Mouse (Mus musculus): ENCODE measurements around the gene Fam129a.

DNA sequence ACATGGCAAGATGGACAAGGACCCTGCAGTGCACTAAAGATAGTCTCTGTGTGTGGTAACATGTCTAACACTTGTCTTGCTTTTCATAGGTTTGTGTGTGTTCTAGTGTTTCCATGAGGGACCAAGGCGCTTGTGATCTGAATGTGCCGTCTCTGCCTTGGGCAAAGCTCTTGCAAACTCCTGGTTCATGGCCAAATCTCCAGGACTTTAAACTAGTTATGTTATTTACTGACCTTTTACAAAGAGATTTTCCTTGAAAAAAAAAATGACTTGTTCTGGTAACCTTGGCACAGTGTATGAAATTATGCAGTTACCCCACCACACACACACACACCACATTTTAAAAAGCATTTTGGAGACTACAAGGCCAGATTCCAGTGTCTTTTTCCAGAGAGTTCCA is 149.6 kb downstream of the Fam129a start:
- TF ChIP-seq HCFC1 (IDR thresholded peaks at IDR 0.05; ENCODE audit: borderline replicate concordance, insufficient read depth, low read length): no peak
- TF ChIP-seq MAFK (IDR thresholded peaks at IDR 0.05; ENCODE audit: insufficient read depth, low read depth, low read length): no peak
